Mouse (Mus musculus) erythroid progenitor cell, adult 5-6 weeks (primary cell): ENCODE data around the gene Tdp1. TPM values are rescaled to one million over a fixed set of nuclear protein-coding genes. Genes with fewer than 3 reads are reported as not detected.

Experiments used
- ATAC-seq: replicated peaks from 2 replicates; pipeline ENCODE4 v1.8.0; 2016; ENCODE audit warnings: moderate number of reproducible peaks, mild to moderate bottlenecking, moderate TSS enrichment, inconsistent platforms; ENCODE audit not compliant: poor library complexity, low FRiP score, severe bottlenecking
- total RNA-seq, 2 experiments: library from RNA; stranded (forward) in 1 of 2; stranded (reverse) in 1 of 2; fragments of 150-400 nt in 1 of 2; fragments of 186-747, 209-891 nt in 1 of 2; gene quantifications; 2 replicates each; pipeline versions ENCODE4 v1.2.3 to v1.2.4; 2015 to 2017; ENCODE audit warnings: low replicate concordance in 2 of 2

Gene Tdp1
- total RNA-seq, 2 experiments from 2014 or later: 11.8 to 28.9 TPM

- ATAC-seq: no peak
These were observed 103.8 kb downstream of the Tdp1 start for GRCm38 (mm10) chr12:99988144-99988543.

GRCm38 (mm10) chr12:99992362-99992862, 108.1 kb downstream of the Tdp1 start:
- ATAC-seq: no peak

GRCm38 (mm10) chr12:99993146-99993890, 109.0 kb downstream of the Tdp1 start:
- ATAC-seq: no peak

- no peak for ATAC-seq
These were observed 111.6 kb downstream of the Tdp1 start for GRCm38 (mm10) chr12:99995951-99996350.

GRCm38 (mm10) chr12:99999726-100000125, 115.4 kb downstream of the Tdp1 start:
- ATAC-seq: no peak

GRCm38 (mm10) chr12:100000381-100000780, 116.1 kb downstream of the Tdp1 start:
- ATAC-seq: no peak

GRCm38 (mm10) chr12:100001246-100001645, 116.9 kb downstream of the Tdp1 start:
- no peak for ATAC-seq

- ATAC-seq: no peak
These were observed 117.6 kb downstream of the Tdp1 start for GRCm38 (mm10) chr12:100001910-100002309.

- ATAC-seq: no peak
These were observed 118.7 kb downstream of the Tdp1 start for GRCm38 (mm10) chr12:100002914-100003587.

Other genes with a start within 250 kb of the Tdp1 start
- gene Efcab11, start 78 bp upstream of the Tdp1 start, total RNA-seq (2015; ENCODE audit: low replicate concordance): 21.8 and 42.5 TPM in 2 replicates
- gene Efcab11, start 78 bp upstream of the Tdp1 start, total RNA-seq (2017; ENCODE audit: low replicate concordance): 24.9 and 46.2 TPM in 2 replicates
- gene Kcnk13, start 80.0 kb downstream of the Tdp1 start, total RNA-seq (2015; ENCODE audit: low replicate concordance): 1.4 and 3.8 TPM in 2 replicates
- gene Kcnk13, start 80.0 kb downstream of the Tdp1 start, total RNA-seq (2017; ENCODE audit: low replicate concordance): 0.51 TPM in 1 of 2 replicates, not detected in the other
- gene Psmc1, start 225.6 kb downstream of the Tdp1 start, total RNA-seq (2015; ENCODE audit: low replicate concordance): 70.0 and 102 TPM in 2 replicates
- gene Psmc1, start 225.6 kb downstream of the Tdp1 start, total RNA-seq (2017; ENCODE audit: low replicate concordance): 46.8 and 113 TPM in 2 replicates